Mouse (Mus musculus) small intestine, adult 2 months (tissue): ENCODE results near the gene Pkd2.

ENCODE experiments used
- CTCF ChIP-seq: fragments of 200-500 bp; IDR thresholded peaks from 2 replicates; pipeline ENCODE4 v1.5.1; 2012; ENCODE audit warnings: low read depth, mild to moderate bottlenecking, control low read depth, inconsistent platforms, low read length, moderate library complexity, mixed read lengths; ENCODE audit not compliant: insufficient replicate concordance, insufficient read length; ENCODE audit errors: extremely low read depth
- POLR2A ChIP-seq: fragments of 200-500 bp; IDR thresholded peaks from 2 replicates; pipeline ENCODE4 v1.6.1; 2012; ENCODE audit warnings: low read depth, mild to moderate bottlenecking, control low read depth, inconsistent platforms, low read length, moderate library complexity

GRCm38 (mm10) chr5:104453075-104453474 is 6.2 kb upstream of the Pkd2 start:
- TF ChIP-seq CTCF (no peak), POLR2A (no peak)
